Mouse (Mus musculus) cerebellum, adult 11-12 months (tissue): ENCODE data around the gene Cbfa2t3.

Experiments used
- DNase-seq: peaks from one replicate; pipeline ENCODE4 v3.0.0; 2022

Cbfa2t3 gene

DNA sequence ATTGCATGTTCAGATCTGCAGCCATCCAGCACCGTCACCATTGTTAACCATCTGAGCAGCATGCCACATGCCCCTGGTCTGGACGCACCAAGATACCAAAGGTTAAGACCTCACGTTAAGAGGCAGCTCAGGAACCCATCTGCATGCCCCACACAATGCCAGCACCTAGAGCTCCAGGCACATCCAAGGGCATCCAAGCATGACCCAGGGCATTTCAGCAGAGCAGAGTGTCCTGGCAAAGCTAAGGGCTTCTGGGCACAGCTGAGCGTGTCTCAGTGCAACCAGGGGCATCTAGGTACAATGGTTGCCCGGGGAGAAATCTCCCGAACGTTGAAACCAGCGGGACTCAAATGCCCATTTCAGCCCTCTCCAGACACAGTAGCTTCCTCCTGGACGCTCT, 98.2 kb downstream of the Cbfa2t3 start:
- no peak for DNase-seq

- DNase-seq: no peak
Measured at GRCm38 (mm10) chr8:122596031-122596430, 102.9 kb downstream of the Cbfa2t3 start.

DNA sequence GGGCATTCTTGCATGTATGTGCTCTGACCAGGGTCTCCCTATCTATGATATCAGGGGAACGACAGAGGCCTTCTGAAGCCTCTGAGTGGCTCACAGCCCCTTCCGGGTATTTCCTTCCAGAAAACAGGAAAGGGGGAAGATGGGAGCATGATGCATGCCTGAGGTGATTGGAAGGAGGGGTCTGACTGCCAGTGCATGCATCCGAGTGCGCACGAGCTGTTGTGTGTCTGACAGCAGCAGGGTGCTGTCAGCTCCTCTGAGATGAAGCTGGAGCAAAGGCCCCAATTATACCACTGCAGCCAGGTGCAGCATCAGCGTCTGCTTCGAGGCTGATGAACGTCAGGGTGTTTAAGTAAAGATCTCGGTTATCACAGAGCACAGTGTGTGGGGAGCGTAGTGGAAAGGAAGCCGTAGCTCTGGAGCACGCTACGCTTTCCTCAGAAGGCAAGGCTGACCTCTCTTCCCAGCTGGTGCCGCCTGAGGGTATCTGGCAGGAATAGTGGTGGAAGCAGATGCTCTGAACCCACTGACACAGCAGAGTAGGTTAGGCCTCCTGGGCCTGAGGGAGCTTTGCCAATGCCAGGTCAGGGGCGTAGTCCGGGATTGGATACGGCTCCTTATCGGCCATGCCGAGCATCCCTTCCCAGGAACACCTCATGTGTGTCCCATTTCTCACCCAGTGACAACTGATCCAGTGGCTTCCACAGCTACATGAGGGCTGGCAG, 105.0 kb downstream of the Cbfa2t3 start:
- DNase-seq: peak; percentile 69

DNA sequence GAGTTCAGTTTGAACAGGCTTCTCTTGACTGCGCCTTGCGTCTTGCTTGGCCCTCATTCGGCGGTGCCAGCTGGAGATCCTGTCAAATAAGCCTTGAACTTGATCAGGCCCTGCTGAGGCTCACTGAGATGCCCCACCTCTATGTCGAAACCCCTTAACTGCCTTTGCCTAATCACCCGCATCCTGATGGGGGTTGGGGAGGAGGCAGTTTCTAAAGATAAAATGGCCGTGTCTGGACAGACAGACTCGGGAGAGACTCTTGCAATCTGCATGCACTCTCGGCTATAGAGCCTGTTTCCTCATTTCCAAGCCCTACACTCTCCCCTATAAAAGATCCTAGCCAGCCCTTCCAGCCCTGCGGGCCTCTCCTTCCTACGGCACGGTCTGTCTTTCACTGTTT, 105.7 kb downstream of the Cbfa2t3 start:
- no peak for DNase-seq

- DNase-seq: no peak
Measured at GRCm38 (mm10) chr8:122586749-122587148, 112.2 kb downstream of the Cbfa2t3 start.

- DNase-seq: no peak
Measured at GRCm38 (mm10) chr8:122586171-122586570, 112.7 kb downstream of the Cbfa2t3 start.

DNA sequence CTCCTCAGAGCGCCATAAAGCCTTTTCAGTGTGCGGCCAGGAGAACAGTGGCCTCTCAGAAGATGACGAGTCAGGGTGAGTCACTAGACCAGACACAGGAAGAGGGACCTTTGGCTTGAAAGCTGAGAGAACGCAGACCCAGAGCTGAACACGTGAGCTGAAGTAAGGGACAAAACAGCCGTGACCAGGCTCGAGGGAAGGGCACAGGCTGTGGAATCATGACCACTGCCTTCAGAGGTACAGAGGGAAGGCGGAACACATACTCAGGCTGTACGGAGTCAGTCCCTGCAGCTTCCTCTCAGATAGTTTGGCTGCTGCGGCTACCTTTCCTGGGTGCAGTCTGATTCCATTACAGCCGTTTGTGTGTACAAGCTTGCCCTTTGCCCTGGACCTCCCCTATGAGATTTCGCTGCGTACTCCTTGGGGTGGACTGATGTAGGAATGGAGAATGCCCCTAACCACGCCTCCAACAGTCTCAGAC, 113.5 kb downstream of the Cbfa2t3 start:
- DNase-seq: no peak

- no peak for DNase-seq
Measured at GRCm38 (mm10) chr8:122584981-122585380, 113.9 kb downstream of the Cbfa2t3 start.

- no peak for DNase-seq
Measured at GRCm38 (mm10) chr8:122580926-122581325, 118.0 kb downstream of the Cbfa2t3 start.

GRCm38 (mm10) chr8:122579196-122579595, 119.7 kb downstream of the Cbfa2t3 start:
- DNase-seq: no peak

- no peak for DNase-seq
Measured at GRCm38 (mm10) chr8:122577116-122577515, 121.8 kb downstream of the Cbfa2t3 start.

DNA sequence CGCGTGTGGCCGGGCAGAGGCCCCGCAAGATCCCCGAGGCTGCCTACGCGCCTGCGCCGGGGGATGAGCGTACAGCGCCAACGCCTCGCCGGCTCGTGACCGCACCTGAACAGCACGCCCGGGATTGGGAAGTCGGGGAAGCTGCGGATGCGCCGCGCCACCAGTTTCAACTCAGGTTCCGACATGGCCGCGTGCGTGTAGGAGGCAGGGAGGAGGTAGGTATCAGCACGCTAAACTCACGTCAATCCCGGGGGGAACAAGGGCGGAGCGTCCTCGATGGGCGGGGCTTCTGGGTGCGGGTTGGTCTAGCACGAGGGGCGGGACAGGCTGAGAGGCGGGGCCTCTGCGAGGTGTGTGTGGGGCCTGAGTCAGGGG, 122.3 kb downstream of the Cbfa2t3 start, which contains the start of gene Aprt:
Gene Aprt (minus strand): TSS at position 262 of the 375 bp plus-strand sequence.
- peak; percentile 96 for DNase-seq

GRCm38 (mm10) chr8:122575735-122576647, 122.9 kb downstream of the Cbfa2t3 start:
- DNase-seq: peak; percentile 65

GRCm38 (mm10) chr8:122575286-122575685, 123.6 kb downstream of the Cbfa2t3 start:
- DNase-seq: no peak
